ENCODE assay signal across 8 mouse cellular contexts in the genomic region with DNA sequence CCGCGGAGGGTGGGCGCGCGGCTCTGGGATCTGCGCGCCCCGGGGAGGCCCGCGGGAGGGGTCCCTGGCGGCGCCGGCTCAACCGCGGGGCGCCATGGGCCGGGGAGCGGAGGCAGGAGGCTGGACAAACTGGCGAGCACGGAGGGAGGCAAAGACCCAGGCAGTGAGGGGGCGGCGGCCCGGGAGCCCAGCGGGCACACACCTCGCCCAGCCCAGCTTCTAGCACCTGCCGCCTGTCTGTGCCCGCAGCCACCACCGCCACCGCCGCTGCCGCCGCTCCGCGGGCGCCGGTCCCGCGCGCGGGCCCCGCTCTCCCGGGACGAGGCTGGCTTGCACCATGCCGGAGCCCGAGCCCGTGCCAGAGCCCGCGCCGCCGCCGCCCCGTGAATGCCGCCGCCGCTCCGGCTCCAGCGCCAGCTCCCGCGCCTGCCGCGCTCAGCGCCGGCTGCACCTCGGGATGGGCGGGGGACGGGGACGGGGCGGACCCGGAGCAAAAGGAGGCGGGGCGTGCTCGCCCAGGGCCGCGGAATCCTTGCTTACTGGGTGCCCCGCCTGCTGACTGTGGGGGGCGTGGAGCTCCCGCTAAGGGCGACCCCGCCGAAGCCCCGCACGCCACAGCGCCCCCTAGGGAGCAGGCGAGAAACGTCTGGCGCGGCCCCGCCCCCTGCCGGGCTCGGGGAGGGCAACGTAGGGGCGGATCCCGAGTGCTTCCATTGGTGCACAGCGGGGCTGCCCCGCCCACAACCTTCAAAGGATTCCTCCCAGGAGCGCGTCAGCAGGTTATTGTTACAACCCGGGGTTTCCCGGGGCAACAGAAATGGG. TPM values are rescaled to one million over a fixed set of nuclear protein-coding genes. Genes with fewer than 3 reads are reported as not detected.
DNase-seq lines count a peak whose midpoint lies in the region; ATAC-seq and TF ChIP-seq lines count a peak whose summit lies in the region.

Gene Foxo6 (minus strand): TSS at position 60 of the 822 bp plus-strand sequence.

- peaks cover 6% of the 10 kb centered on the region for H3K79me2 ChIP-seq in myocyte (ENCODE audit: control insufficient read depth, insufficient read depth)

- no peaks in the 10 kb centered on the region for H3K9me3 ChIP-seq in heart, embryonic 10.5 days
- H3K9me3 ChIP-seq in kidney, embryonic 15.5 days (replicated peaks), result no peaks in the 10 kb centered on the region

- peaks cover 84% of the 10 kb centered on the region for H3K27me3 ChIP-seq in heart, embryonic 10.5 days (ENCODE audit: insufficient read depth, poor library complexity, severe bottlenecking)
- H3K27me3 ChIP-seq in kidney, embryonic 15.5 days, result peaks cover 64% of the 10 kb centered on the region
- no peaks in the 10 kb centered on the region for H3K27me3 ChIP-seq in myocyte (ENCODE audit: control insufficient read depth, insufficient read depth, insufficient read length)
- peaks cover 1% of the 10 kb centered on the region for H3K27me3 ChIP-seq in splenic B cell, adult 2 months (ENCODE audit: control insufficient read depth, insufficient read depth, low read length, poor library complexity, severe bottlenecking)

- H3ac ChIP-seq in myocyte (ENCODE audit: control insufficient read depth, insufficient read length), result peak within 1 kb of the TSS; percentile 45

- peak; percentile 78 for TF ChIP-seq POLR2A in myocyte (IDR thresholded peaks at IDR 0.05; ENCODE audit: insufficient read length, low read depth)

- peak within 1 kb of the TSS; percentile 65 for H3K9ac ChIP-seq in kidney, embryonic 15.5 days

- H3K27ac ChIP-seq in heart, embryonic 10.5 days, result peak within 1 kb of the TSS; percentile 84
- no peak within 1 kb of the TSS for H3K27ac ChIP-seq in kidney, embryonic 15.5 days

- DNase-seq in B cell, adult 2 months, result peak; percentile 96
- peak; percentile 95 for DNase-seq in brain, adult 2 months (ENCODE audit: low read depth, low spot score)
- peak; percentile 98 for DNase-seq in heart, embryonic 10.5 days (ENCODE audit: low spot score)
- DNase-seq in liver, result peak; percentile 87
- peak; percentile 89 for DNase-seq in splenic B cell, adult 2 months (ENCODE audit: low read depth, low spot score)

- H3K36me3 ChIP-seq in heart, embryonic 10.5 days, result no peaks in the 10 kb centered on the region
- H3K36me3 ChIP-seq in kidney, embryonic 15.5 days, result no peaks in the 10 kb centered on the region
- H3K36me3 ChIP-seq in myocyte (ENCODE audit: control insufficient read depth, insufficient read depth), result no peaks in the 10 kb centered on the region
- H3K36me3 ChIP-seq in splenic B cell, adult 2 months (ENCODE audit: control insufficient read depth, insufficient read depth, low read length, poor library complexity, severe bottlenecking), result no peaks in the 10 kb centered on the region

- WGBS in heart, embryonic 10.5 days, result under 1% methylated on average over 94 of the region's 99 CpGs
- under 1% methylated on average over 67 of the region's 99 CpGs for WGBS in kidney, embryonic 15.5 days

- peaks cover 46% of the 10 kb centered on the region for H3K4me1 ChIP-seq in heart, embryonic 10.5 days
- peaks cover 49% of the 10 kb centered on the region for H3K4me1 ChIP-seq in kidney, embryonic 15.5 days

- H3K4me3 ChIP-seq in heart, embryonic 10.5 days, result peak within 1 kb of the TSS; percentile 76
- H3K4me3 ChIP-seq in kidney, embryonic 15.5 days (replicated peaks), result peak within 1 kb of the TSS; percentile 66
- H3K4me3 ChIP-seq in myocyte, result peak within 1 kb of the TSS; percentile 42

- H3K4me2 ChIP-seq in kidney, embryonic 15.5 days, result peak within 1 kb of the TSS; percentile 100
- H3K4me2 ChIP-seq in myocyte (ENCODE audit: low read depth), result peak within 1 kb of the TSS; percentile 70

- peak; percentile 58 for ATAC-seq in erythroblast, adult 5-6 weeks (replicated peaks; ENCODE audit: low FRiP score, poor library complexity, severe bottlenecking)
- peak; percentile 90 for ATAC-seq in kidney, embryonic 15.5 days (replicated peaks; ENCODE audit: low FRiP score)

TF ChIP-seq in myocyte, 11 proteins besides CTCF, POLR2A, EP300 and RAD21:
- TF ChIP-seq MYOG (IDR thresholded peaks at IDR 0.05; ENCODE audit: control insufficient read depth in 1 of 3, insufficient read depth in 1 of 3, insufficient read length in 2 of 3, low read depth in 2 of 3), result peak in 2 of 3 experiments; percentile 25 to 35
- no peak for TF ChIP-seq E2F4 (IDR thresholded peaks at IDR 0.05; ENCODE audit: insufficient read depth)
- TF ChIP-seq USF1 (IDR thresholded peaks at IDR 0.05; ENCODE audit: low read depth), result no peak
- peak; percentile 49 for TF ChIP-seq POLR2AphosphoS2 (IDR thresholded peaks at IDR 0.05; ENCODE audit: insufficient read length, low read depth)
- TF ChIP-seq CEBPB (IDR thresholded peaks at IDR 0.05; ENCODE audit: insufficient read depth, poor library complexity, severe bottlenecking), result no peak
- TF ChIP-seq REST (IDR thresholded peaks at IDR 0.05; ENCODE audit: insufficient read depth, insufficient read length), result no peak
- no peak for TF ChIP-seq MAX (IDR thresholded peaks at IDR 0.05; ENCODE audit: low read depth)
- TF ChIP-seq SRF (IDR thresholded peaks at IDR 0.05; ENCODE audit: control insufficient read depth, insufficient read length, low read depth), result peak; percentile 79
- TF ChIP-seq TCF3 (IDR thresholded peaks at IDR 0.05; ENCODE audit: insufficient read length, low read depth), result no peak
- TF ChIP-seq TCF12 (IDR thresholded peaks at IDR 0.05; ENCODE audit: insufficient read depth, poor library complexity, severe bottlenecking), result no peak
- peak in 2 of 3 experiments; percentile 0 to 58 for TF ChIP-seq MYOD1 (IDR thresholded peaks at IDR 0.05; ENCODE audit: control insufficient read depth in 1 of 3, insufficient read length in 2 of 3, low read depth in 2 of 3)

RNA-seq across cellular contexts. Expression of gene Foxo6, which starts in this region (rescaled TPM):
- total RNA-seq in erythroblast, adult 5-6 weeks (2015; ENCODE audit: low replicate concordance), result not detected in 2 replicates
- not detected in 2 replicates for total RNA-seq in erythroblast, adult 5-6 weeks (2017; ENCODE audit: low replicate concordance)
- polyA plus RNA-seq in heart, embryonic 10.5 days (2016; fragmentation: Nextera tagmentation; extraction: Ambion mirVana), result 0.07 and 0.20 TPM in 2 replicates
- polyA plus RNA-seq in kidney, embryonic 15.5 days (2015; fragmentation: Nextera tagmentation; extraction: Ambion mirVana), result 0.13 and 0.14 TPM in 2 replicates
- polyA plus RNA-seq in myocyte (2012; fragmentation: generic; extraction: Trizol), result 24.9 TPM

Comparison
In these comparisons a context has a peak if more than half of its experiments do, and no peak if none do; other contexts are left out.
1. RNA of gene Foxo6 (polyA plus RNA-seq): 24.9 TPM in myocyte (single experiment); 0.07 to 0.20 TPM in heart, embryonic 10.5 days and 0.13 to 0.14 TPM in kidney, embryonic 15.5 days; every median in the first group is over 10 times any median in the second.
2. Peak in ATAC-seq in erythroblast, adult 5-6 weeks; RNA of the gene not detected or under 1 TPM.
3. Peak in DNase-seq, H3K4me3 ChIP-seq and H3K27ac ChIP-seq in heart, embryonic 10.5 days; RNA of the gene not detected or under 1 TPM.
4. Peak in ATAC-seq, H3K4me3 ChIP-seq, H3K9ac ChIP-seq and H3K4me2 ChIP-seq in kidney, embryonic 15.5 days; RNA of the gene not detected or under 1 TPM.
5. Peak in every context shown above with its lines, with median percentiles within 50 percentile points of each other: DNase-seq and H3K4me3 ChIP-seq.